Mouse (Mus musculus) thymus, postnatal 0 days (tissue): ENCODE results near the gene Tor1a. TPM values are rescaled to one million over a fixed set of nuclear protein-coding genes. Genes with fewer than 3 reads are reported as not detected.

Experiments
- DNase-seq: peaks from one replicate; pipeline ENCODE4 v3.0.0-alpha.2; 2015; ENCODE audit warnings: low spot score
- polyA plus RNA-seq: library from polyadenylated mRNA; unstranded; fragments of >200 nt; fragmentation: Nextera tagmentation; extraction: Ambion mirVana; gene quantifications from 2 replicates; pipeline ENCODE4 v1.2.1, GENCODE M21; 2015

The Tor1a gene
- polyA plus RNA-seq, result 80.1 and 83.6 TPM in 2 replicates

DNA sequence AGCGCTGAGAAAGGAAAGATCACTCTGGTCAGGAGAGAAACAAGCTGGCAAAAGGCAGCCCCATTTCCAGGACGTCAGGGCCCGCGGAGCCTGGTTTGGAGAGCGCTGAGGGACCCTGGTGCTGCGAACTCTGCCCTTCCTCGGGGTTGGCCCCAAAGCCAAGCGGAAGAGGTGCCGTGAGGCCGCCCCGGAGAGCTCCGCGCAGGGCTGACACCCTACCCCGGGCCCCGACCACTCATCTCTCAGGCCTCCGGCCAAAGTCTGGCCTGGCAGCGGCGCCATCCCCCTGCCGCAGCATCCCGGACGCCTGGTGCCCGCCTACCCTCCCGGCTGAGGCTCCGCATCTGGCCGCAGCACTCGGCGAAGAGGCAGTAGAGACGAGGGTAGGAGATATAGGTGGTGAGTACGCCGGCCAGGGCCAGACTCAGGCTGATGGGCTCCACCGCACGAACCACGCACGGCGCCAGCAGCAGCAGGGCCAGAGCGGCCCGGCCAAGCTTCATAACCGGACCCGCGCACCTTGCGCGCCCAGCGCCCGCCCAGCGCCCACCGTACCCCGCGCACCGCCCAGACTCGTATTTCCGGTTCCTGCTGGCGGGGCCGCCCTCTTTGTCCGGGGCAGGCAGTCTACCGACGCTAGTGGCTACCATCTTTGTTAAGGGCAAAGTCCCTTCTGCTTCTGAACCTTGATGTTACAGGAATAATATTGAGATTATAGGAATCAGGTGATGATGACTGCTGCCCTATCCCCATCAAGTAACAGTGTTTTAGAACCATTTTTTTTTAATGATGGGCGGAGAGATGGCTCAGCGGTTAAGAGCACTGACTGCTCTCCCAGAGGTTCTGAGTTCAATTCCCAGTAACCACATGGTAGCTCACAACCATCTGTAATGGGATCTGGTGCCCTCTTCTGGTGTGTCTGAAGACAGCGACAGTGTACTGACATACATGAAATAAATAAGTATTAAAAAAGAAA is at the start of gene Tor1a:
Gene Tor1a (minus strand): TSS at position 582 of the 976 bp plus-strand sequence.
- DNase-seq, result peak; percentile 86

DNA sequence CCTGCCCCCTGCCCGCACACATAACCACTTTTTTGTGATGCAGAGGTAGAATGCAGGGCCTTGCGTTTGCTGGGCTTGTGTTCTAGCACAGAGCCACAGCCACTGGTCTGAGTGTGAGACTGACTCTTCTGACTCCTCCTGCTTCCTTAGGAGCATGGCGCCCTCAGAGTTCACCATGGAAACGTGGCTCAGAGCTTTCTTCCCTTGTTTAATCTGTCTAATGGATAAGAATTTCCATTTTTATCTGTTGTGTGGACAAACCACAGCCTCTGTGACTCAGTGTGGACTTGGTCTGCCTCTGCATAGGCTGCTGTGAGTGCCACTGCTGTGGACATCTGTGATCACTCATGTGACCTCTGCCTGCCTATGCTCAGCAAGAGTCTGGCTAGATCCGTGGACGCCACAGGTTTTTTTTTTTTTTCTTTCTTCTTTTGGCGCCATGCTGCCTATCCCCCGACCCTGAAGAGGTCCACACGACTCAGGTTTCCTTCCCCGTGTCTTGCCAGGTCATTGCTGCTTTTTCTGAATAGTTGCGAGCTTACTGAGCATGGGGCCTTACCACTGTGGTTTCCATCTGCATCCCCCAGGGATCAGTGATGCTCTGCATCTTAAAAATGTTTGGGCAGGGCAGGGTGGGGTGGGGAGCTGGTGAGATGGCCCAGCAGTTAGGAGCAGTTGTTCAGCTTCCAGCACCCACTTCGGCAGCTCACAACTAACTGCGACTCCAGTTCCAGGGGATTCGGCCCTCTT is 45.8 kb upstream of the Tor1a start:
- DNase-seq, result no peak

- DNase-seq, result no peak
Measured at GRCm38 (mm10) chr2:31007208-31007607, 39.5 kb upstream of the Tor1a start.

DNA sequence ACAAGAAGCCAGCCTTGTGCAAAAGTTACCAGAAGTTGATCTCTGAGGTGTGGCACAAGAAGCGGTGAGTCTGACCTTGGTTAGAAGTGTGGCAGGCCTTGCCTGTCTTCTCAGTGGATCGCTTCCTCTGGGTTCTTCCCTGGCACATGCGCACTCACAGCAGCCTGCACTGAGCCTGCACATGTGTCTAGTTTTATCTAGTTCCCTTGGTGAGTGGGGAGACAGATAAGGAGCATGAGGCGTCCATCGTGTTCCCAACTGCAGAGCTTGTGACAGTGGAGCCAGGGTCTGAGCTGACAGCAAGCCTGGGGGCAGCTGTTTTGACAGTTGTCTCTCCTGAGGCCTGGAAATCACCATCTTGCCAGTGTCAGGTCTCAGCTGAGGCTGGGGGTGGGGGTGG is 38.7 kb upstream of the Tor1a start:
- no peak for DNase-seq

DNA sequence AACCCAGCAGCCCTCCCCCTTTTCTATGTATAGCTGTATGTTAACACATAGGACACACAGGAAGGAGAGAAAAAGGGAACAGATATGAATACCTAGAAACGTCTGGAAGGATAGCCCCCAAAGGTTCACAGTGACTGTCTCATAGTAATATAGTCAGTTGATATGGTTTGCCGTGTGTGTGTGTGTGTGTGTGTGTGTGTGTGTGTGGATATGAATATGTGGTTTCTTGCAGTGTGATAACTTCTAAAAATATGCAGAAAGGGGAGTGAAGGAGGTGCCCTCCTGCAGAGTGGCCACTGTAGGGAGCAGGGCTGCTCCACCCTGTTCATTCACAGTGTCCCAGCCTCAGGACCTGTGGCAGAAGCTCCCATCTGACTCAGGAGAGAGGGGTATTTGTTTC is 37.7 kb upstream of the Tor1a start:
- no peak for DNase-seq

GRCm38 (mm10) chr2:31002857-31003256 is 35.1 kb upstream of the Tor1a start:
- no peak for DNase-seq

DNA sequence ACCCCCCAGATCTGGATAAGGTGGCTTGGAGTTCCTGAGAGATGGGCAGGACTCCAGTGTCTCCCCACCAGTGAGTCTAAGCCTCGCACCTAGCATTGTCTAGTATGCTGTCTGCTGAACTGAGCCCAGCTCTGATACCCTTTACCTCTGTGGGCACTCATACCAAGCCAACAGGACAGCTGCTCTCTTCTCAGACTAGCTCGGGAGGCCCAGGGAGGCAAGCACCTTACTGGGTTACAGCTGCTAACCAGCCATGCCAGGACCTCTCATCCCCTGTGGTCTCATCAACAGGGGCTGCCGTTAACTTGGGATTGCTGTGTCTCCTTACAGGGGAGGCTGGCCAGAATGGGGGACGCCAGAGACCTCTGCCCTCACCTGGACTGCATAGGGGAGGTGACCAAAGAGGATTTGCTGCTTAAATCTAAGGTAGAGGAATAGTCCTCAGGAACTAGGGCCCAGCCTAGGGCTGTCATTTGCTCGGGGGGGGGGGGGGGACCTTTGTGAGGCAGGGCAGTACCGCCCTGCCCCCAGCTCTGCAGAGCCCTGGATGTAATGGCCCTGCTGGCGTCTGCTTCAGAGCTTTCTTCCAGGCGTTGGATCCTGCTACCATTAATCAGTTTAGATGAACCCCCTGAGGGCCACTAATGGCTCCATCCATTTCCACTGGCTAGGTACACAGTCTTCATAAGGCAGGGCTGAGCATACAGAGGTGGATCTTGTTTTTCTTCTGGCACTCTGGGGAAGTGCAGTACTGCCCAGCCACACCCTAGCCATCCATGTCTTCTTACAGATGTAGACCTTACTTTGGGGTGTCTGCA is 30.9 kb upstream of the Tor1a start:
- DNase-seq, result no peak

DNA sequence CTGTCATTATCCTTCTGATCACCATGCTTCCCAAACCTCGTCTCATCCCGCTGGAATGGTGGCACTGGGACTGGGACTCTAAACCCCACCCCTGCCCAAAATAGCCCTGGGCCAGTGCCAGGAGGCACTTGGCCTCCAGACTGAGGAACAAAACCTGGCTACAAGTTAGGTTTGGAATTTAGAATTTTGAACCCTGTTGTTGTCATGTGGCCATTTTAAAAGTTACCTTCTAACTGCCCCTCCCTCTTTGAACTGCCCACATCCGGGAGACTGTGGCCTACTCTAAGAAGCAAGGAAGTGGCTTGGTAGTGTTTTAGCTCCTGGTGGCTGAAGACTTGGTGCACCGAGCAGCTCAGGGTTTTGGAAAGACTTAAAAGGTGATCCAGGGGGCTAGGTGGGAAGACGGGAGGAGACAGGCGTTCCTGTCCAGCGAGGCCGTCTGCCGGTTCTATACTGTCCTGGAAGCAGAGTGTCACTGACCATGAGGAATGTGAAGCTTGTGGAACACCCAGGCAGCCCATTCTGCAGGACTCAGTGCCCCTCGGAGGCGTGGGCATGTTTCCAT is 27.8 kb upstream of the Tor1a start:
- DNase-seq, result no peak

DNA sequence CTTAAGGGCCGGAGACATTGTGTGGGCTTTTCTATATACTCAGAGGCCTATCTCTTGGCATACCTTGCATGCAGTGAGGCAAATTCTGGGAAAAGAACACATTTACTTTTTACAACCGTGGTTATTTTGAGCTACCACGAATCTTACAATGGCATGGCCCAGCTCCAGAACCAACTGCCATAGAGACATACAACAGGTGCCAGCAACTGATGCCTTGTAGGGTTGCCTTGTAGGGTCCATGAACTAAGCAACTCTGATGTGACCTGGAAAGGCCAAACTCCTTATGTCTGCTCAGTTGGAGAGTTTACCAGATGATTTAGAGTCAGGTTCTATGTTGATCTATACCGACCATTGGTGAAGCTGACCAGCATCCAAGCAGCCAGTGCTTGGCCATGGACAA is 27.1 kb upstream of the Tor1a start:
- no peak for DNase-seq

DNA sequence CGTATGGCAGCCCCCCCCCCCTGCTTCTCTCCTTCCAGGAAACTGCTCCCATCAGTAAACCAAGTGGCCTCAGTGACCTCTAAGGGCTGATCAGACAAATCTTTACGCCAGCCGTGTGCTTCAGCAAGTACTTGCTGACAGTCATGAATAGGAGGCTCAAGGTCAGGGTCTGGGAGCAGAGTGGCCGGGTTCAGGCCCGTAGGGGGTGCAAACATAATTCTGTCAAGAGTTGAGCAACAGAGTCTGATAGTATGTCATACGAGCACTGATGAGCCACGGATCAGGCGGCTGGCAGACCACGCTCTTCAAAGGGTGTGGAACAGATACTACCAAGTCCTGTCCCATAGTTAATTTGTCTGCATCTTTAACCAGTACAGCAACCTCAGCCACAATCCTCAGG is 22.5 kb upstream of the Tor1a start:
- DNase-seq, result no peak

DNA sequence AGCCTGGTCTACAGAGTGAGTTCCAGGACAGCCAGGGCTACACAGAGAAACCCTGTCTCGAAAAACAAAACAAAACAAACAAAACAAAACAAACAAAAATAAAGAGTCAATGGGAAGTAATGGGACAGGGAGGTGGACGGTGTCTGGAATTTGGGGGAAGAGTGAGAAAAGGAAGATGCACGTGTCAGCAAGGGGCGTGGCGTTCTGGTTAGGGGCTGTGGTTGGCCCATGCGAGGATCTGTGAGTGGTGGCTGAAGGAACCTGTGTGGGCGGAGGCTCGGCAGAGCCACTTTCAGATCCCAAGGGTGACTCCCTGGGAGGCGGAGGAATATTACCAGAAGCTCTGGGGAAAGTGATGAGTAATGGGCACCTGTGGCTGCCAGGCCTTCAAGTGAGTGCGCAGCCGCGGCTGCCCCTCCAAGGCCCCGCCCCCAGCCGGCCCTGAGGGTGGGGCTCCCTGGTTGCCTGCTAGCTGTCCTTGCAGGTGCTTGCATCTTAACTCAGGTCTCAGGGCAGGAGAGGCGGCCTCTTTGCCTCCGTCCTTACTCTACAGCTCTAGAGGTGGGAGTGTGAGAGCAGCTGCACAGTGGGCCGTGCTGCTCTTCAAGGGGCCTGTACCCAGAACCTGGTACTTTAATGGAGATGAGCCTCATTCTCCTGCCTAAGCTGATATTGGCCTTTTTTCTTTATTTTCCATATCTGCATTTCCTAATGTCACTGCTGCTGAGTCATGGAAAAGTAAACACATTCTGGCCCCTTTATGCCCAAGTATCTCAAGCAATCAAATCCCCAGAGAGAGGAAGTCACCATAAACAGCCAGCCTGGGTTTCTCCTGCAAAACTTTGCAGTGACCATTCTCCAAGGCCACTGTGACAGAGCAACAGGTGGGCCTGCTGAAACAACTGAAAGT is 17.6 kb upstream of the Tor1a start:
- DNase-seq, result peak; percentile 57

GRCm38 (mm10) chr2:30983024-30983423 is 15.3 kb upstream of the Tor1a start:
- DNase-seq, result peak; percentile 42

DNA sequence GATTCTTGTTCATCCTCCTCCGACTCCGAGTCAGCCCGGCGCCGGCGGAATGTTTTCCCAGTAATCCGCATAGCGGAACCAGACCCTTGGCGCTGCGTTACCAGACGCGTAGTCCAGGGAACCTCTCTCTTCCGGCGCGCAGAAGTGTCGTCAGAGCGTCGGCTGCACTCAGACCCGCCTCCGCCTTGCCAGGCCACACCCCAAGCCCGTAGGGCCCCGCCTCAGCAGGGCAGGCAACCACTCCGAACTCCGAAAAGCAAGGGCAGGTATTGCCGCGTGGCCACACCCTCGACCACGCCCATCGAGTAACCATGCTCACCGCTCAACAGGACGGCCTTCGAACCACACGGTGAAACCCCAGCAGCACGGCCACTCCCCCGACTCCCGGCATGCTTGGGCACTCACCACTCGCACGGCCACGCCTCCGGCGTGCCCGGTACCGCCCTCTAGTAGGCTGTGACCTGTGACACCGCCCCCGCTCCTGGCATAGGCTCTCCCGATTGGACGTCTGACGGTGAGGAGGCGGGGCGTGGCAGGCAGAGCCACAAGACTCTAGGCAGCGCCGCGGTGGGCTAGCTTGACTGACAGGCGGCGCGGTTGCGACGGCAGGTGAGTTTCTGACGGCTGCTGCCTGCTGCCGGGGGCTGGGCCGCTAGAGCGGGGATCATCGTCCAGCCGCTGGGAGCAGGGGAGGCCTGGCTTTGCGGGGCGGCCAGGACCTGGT is 14.2 kb upstream of the Tor1a start, which contains the start of the genes BC005624 and Usp20:
Gene BC005624 (minus strand): TSS at position 412 of the 724 bp plus-strand sequence.
Gene Usp20 (plus strand): TSS at position 490 of the 724 bp plus-strand sequence.
- DNase-seq, result peak; percentile 100

DNA sequence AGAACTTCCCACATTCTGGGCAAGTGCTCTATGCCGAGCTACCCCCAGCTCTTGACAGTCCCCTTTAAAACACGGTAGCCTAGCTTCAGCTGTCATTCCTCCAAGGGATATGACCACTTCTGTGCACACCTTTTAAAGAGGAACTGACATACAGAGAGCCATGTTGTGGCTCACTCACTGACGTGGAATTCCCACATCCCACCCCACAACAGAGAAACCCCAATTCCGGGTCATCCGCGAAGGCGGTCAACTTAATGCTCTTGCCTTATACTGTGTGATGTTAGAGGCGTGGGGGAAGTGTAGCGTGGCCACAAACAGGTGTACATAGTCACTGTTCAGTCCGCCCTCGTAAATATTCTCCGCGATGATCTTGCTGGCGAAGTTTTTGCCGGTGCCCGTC is 907 bp downstream of the Tor1a start:
- DNase-seq, result peak; percentile 30

GRCm38 (mm10) chr2:30965627-30966026 is 2.1 kb downstream of the Tor1a start:
- no peak for DNase-seq

DNA sequence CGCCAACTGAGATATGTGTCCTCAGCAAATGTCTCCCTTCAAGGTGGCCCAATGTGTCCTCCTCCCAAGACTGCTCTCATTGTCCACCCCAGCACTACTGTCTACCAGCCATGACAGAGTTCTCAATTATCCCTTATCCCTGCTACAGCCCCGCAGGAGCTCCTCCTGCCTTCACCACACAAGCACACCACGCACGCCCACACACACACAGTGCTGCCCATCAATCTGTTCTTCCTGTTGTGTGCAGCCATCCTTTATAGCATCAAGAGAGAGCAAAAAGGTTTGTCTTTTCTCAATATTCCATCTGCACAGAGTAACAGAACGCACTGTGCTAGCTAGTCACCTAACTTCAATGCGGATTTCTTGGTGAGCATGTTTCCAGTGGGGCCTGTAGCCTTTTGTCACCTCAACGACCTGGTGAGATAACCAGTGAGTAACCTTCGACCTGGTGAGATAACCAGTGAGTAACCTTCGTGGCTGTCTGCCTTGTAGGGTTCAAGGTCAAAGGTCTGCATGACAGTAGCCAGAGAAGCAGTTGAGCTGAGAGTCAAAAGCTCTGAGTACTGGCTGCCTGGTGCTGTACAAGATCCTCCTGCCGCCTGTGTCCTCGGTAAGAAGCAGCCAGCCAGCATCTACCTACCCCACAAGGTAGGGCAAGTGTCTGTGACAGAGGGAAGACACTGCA is 5.0 kb downstream of the Tor1a start:
- no peak for DNase-seq

- DNase-seq, result no peak
Measured at GRCm38 (mm10) chr2:30959856-30960255, 7.9 kb downstream of the Tor1a start.

- DNase-seq, result no peak
Measured at GRCm38 (mm10) chr2:30958726-30959125, 9.0 kb downstream of the Tor1a start.
